Mouse (Mus musculus) layer of hippocampus, adult 2 months (tissue): ENCODE measurements around the gene Sparcl1. TPM values are rescaled to one million over a fixed set of nuclear protein-coding genes. Genes with fewer than 3 reads are reported as not detected.

Experiments
- DNase-seq, 2 experiments: peaks; one replicate each; pipeline ENCODE4 v3.0.0; 2022; ENCODE audit warnings: low spot score in 2 of 2
- H3K27ac ChIP-seq: fragments of 200-600 bp; 2 replicates; pipeline ENCODE4 v1.8.1; 2022
- H3K4me3 ChIP-seq: fragments of 200-600 bp; 2 replicates; pipeline ENCODE4 v1.8.1; 2022; ENCODE audit warnings: mild to moderate bottlenecking
- CTCF ChIP-seq: fragments of 200-600 bp; conservative IDR thresholded peaks from 2 replicates; pipeline ENCODE4 v1.8.1; 2022; ENCODE audit warnings: antibody characterized with exemption, mild to moderate bottlenecking, moderate library complexity
- long read RNA-seq, 2 experiments: library from polyadenylated mRNA; stranded (forward); transcript quantifications; one replicate each; pipeline ENCODE4 v2.0.0; 2021; ENCODE audit warnings: borderline mapping rate in 2 of 2
- total RNA-seq, 2 experiments: library from RNA; stranded (reverse); gene quantifications; 2 replicates each; pipeline ENCODE4 v1.2.3; 2021

Gene Sparcl1
- total RNA-seq, result 1,000 to 10,000 TPM; 1,426 to 1,439 TPM
- long read RNA-seq, experiment 1, transcript Sparcl1-201 (11 exons, 2,759 nt), result major isoform, 888 of 1,093 reads
- long read RNA-seq, experiment 1, partial matches to known transcripts, result 165 of 1,093 reads
- long read RNA-seq, experiment 1, other reads (novel, unspliced or antisense), result 40 of 1,093 reads
- long read RNA-seq, experiment 2, transcript Sparcl1-201 (11 exons, 2,759 nt), result major isoform, 1,256 of 1,480 reads
- long read RNA-seq, experiment 2, partial matches to known transcripts, result 167 of 1,480 reads
- long read RNA-seq, experiment 2, other reads (novel, unspliced or antisense), result 57 of 1,480 reads

GRCm38 (mm10) chr5:104113491-104114172, at the start of gene Sparcl1:
Sparcl1 (minus strand) TSS chr5:104113733.
- peak; percentile 71 to 80 for DNase-seq
- peak within 1 kb of the TSS; percentile 97 for H3K27ac ChIP-seq
- no peak for TF ChIP-seq CTCF
- H3K4me3 ChIP-seq, result peak within 1 kb of the TSS; percentile 77

GRCm38 (mm10) chr5:104161390-104161789, 47.9 kb upstream of the Sparcl1 start:
- no peak for DNase-seq
- TF ChIP-seq CTCF, result no peak
- no peak overlapping the region for H3K4me3 ChIP-seq
- H3K27ac ChIP-seq, result no peak overlapping the region

GRCm38 (mm10) chr5:104160581-104160980, 47.0 kb upstream of the Sparcl1 start:
- H3K4me3 ChIP-seq, result no peak overlapping the region
- TF ChIP-seq CTCF, result no peak
- no peak for DNase-seq
- no peak overlapping the region; the same call in 1 of the 2 replicates for H3K27ac ChIP-seq

- TF ChIP-seq CTCF, result no peak
- Histone ChIP-seq H3K4me3 (no peak overlapping the region), H3K27ac (peak overlapping the region; percentile 87)
- DNase-seq, result peak; percentile 75 to 78
Measured at GRCm38 (mm10) chr5:104158332-104159052, 45.0 kb upstream of the Sparcl1 start.

- no peak for TF ChIP-seq CTCF
- DNase-seq, result no peak
- peak overlapping the region; percentile 87 for H3K27ac ChIP-seq
- no peak overlapping the region for H3K4me3 ChIP-seq
Measured at GRCm38 (mm10) chr5:104157701-104158100, 44.2 kb upstream of the Sparcl1 start.

- TF ChIP-seq CTCF, result no peak
Measured at GRCm38 (mm10) chr5:104150196-104150595, 36.7 kb upstream of the Sparcl1 start.

GRCm38 (mm10) chr5:104149349-104149748, 35.8 kb upstream of the Sparcl1 start:
- no peak overlapping the region for H3K27ac ChIP-seq
- no peak for TF ChIP-seq CTCF

More at GRCm38 (mm10) chr5:104150196-104150595, 36.7 kb upstream of the Sparcl1 start:
- H3K4me3 ChIP-seq, result no peak overlapping the region
- H3K27ac ChIP-seq, result no peak overlapping the region
- no peak for DNase-seq

GRCm38 (mm10) chr5:104144057-104144456, 30.5 kb upstream of the Sparcl1 start:
- DNase-seq, result no peak
- Histone ChIP-seq H3K4me3 (no peak overlapping the region), H3K27ac (no peak overlapping the region)
- TF ChIP-seq CTCF, result no peak

More at GRCm38 (mm10) chr5:104149349-104149748, 35.8 kb upstream of the Sparcl1 start:
- no peak for DNase-seq
- H3K4me3 ChIP-seq, result no peak overlapping the region

- peak; percentile 76 for TF ChIP-seq CTCF
- Histone ChIP-seq H3K4me3 (no peak overlapping the region), H3K27ac (no peak overlapping the region)
- DNase-seq, result no peak
Measured at GRCm38 (mm10) chr5:104141067-104141466, 27.5 kb upstream of the Sparcl1 start.

GRCm38 (mm10) chr5:104137920-104138541, 24.5 kb upstream of the Sparcl1 start:
- no peak for DNase-seq
- no peak for TF ChIP-seq CTCF
- Histone ChIP-seq H3K4me3 (no peak overlapping the region), H3K27ac (no peak overlapping the region)

- H3K4me3 ChIP-seq, result no peak overlapping the region
- no peak overlapping the region for H3K27ac ChIP-seq
- no peak for DNase-seq
- no peak for TF ChIP-seq CTCF
Measured at GRCm38 (mm10) chr5:104133752-104134151, 20.2 kb upstream of the Sparcl1 start.

- Histone ChIP-seq H3K4me3 (no peak overlapping the region), H3K27ac (no peak overlapping the region)
- TF ChIP-seq CTCF, result peak; percentile 86
- peak in 1 of 2 experiments; percentile 50 for DNase-seq
Measured at GRCm38 (mm10) chr5:104131544-104131943, 18.0 kb upstream of the Sparcl1 start.
